Mouse (Mus musculus) lung, postnatal 0 days (tissue): Measurements from ENCODE around the gene Osgin1.

Experiments used
- CTCF ChIP-seq: IDR thresholded peaks from 2 replicates; pipeline ENCODE4 v1.5.1; 2016; ENCODE audit warnings: antibody characterized with exemption, mild to moderate bottlenecking
- EP300 ChIP-seq: IDR thresholded peaks from 2 replicates; pipeline ENCODE4 v1.6.1; 2016; ENCODE audit warnings: antibody characterized with exemption, mild to moderate bottlenecking, control low read depth

- TF ChIP-seq CTCF (no peak), EP300 (no peak)
These were observed 1.6 kb upstream of the Osgin1 start for GRCm38 (mm10) chr8:119432372-119432771.
